Mouse (Mus musculus) heart, embryonic 13.5 days (tissue): ENCODE measurements at regions not wholly inside any gene's neighbourhood (a gene's known extent, or its start where the extent isn't known, plus 50 kb on each side); places are given as distances from the start of the nearest gene placed in this dataset.

Experiments used
- ATAC-seq: fragments of 200-750 bp; cut with Nextera tagmentation; 2 replicates; pipeline ENCODE4 v1.8.0; 2017; ENCODE audit warnings: moderate TSS enrichment; ENCODE audit not compliant: insufficient number of reproducible peaks, low FRiP score, low TSS enrichment; ENCODE audit errors: extremely low read depth
- H3K27ac ChIP-seq: fragments of 300-500 bp; sonication (generic); replicated peaks from 2 replicates; pipeline ENCODE4 v1.5.1; 2015; ENCODE audit warnings: moderate library complexity, mild to moderate bottlenecking, inconsistent platforms
- H3K27me3 ChIP-seq: fragments of 300-500 bp; sonication (generic); replicated peaks from 2 replicates; pipeline ENCODE4 v1.6.1; 2015; ENCODE audit warnings: mild to moderate bottlenecking, inconsistent platforms
- H3K36me3 ChIP-seq: fragments of 300-500 bp; sonication (generic); 2 replicates; pipeline ENCODE4 v1.6.1; 2015; ENCODE audit warnings: mild to moderate bottlenecking, inconsistent platforms
- H3K4me1 ChIP-seq: fragments of 300-500 bp; sonication (generic); 2 replicates; pipeline ENCODE4 v1.6.1; 2015; ENCODE audit warnings: inconsistent platforms
- H3K4me2 ChIP-seq: fragments of 300-500 bp; sonication (generic); 2 replicates; pipeline ENCODE4 v1.6.1; 2015; ENCODE audit warnings: inconsistent platforms, mild to moderate bottlenecking, moderate library complexity
- H3K4me3 ChIP-seq: fragments of 300-500 bp; sonication (generic); 2 replicates; pipeline ENCODE4 v1.5.1; 2015; ENCODE audit warnings: moderate library complexity, mild to moderate bottlenecking, inconsistent platforms
- H3K9ac ChIP-seq: fragments of 300-500 bp; sonication (generic); 2 replicates; pipeline ENCODE4 v1.6.1; 2015; ENCODE audit warnings: inconsistent platforms, mild to moderate bottlenecking, moderate library complexity
- H3K9me3 ChIP-seq: fragments of 300-500 bp; sonication (generic); 2 replicates; pipeline ENCODE4 v1.6.1; 2016; ENCODE audit warnings: inconsistent platforms
- WGBS: fragments of 180-500 bp; shearing (Covaris S2); methylation state at CpG from one replicate; pipeline ENCODE4 v1.1.7; 2015; ENCODE audit warnings: mixed read lengths; 5-methylcytosine and 5-hydroxymethylcytosine counted together

DNA sequence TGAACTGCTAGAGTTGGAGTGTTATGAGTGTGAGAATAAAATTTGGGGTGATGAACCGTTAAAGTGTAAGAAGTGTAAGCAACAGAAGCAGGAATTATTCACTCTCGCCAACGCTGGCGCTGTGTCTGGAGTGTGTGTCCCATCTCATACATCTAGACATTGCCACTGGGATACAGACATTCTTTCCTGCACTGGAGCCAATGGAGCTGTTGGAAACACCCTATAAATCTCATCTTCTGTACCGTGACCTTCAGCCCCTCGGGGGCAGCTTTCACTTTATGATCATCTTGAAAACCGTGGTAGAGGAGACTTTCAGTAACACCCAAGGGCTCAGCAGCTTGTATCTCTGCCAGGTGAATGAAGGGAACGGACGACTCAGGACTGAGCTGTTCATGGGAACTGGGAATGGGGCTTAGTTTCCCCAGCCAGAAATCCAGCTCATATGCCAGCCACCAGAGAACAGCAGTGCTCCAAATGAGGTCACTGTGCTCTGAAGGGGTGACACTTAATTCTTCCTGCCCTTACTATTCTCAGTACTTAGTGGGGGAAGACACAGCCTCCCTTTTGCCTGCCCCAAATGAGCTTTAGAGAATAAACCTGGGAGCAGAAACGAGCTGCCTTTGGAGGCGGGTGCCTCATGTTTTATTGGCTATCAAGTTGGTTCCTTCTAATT is 293.6 kb downstream of the Slc4a3 start:
- Histone ChIP-seq H3K36me3 (no peaks in the 10 kb centered on the region), H3K27me3 (no peaks in the 10 kb centered on the region), H3K9ac (no peak overlapping the region), H3K27ac (no peak overlapping the region), H3K4me3 (no peak overlapping the region), H3K4me2 (no peak overlapping the region), H3K9me3 (no peaks in the 10 kb centered on the region), H3K4me1 (no peaks in the 10 kb centered on the region)
- no peak for ATAC-seq
- WGBS, result 72% methylated on average over 11 of the region's 11 CpGs

DNA sequence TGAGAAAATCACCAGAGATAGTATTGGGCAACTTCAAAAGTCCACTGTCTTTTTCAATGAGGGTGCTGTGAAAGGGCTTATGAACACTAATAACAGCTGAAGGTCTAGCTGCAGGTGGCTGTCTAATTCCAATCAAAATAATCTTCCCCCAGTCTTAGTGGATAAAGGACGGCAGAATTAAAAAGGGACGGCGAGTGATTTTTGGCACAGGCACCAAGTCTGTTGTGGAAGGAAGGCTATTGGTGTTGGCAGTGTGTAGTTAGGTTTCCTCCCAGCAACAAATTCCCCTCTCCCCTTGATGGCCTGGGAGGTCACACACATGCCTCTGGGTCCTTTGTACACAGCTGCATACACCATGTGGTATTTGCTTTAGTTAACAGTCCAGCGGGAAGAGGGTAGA is 296.3 kb downstream of the Slc4a3 start:
- Histone ChIP-seq H3K36me3 (no peaks in the 10 kb centered on the region), H3K9me3 (no peaks in the 10 kb centered on the region), H3K4me1 (no peaks in the 10 kb centered on the region), H3K9ac (no peak overlapping the region), H3K27me3 (no peaks in the 10 kb centered on the region), H3K27ac (no peak overlapping the region), H3K4me3 (no peak overlapping the region), H3K4me2 (no peak overlapping the region)
- WGBS, result 62% methylated on average over 4 of the region's 4 CpGs
- ATAC-seq, result no peak

DNA sequence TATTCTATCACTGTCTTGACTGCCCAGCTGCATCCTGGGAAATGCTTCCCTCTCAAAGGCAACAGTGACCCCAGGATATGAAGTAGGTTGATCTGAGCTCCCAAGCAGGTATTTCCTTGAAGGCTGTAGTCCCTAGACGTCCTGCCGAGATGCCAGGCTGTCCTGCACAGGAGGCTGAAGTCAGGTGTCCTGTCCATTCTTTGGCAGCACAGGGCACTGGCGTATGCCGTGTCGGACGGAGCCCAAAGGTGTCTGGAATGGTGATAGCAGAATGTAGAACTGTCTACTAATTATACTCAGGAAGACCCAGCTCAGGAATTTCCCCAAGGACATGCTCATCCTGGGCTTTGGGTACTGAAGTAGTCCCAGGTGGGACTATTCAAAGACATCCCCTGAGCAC is 297.3 kb downstream of the Slc4a3 start:
- Histone ChIP-seq H3K9me3 (no peaks in the 10 kb centered on the region), H3K36me3 (no peaks in the 10 kb centered on the region), H3K27me3 (no peaks in the 10 kb centered on the region), H3K4me3 (no peak overlapping the region), H3K4me2 (no peak overlapping the region), H3K27ac (no peak overlapping the region), H3K9ac (no peak overlapping the region), H3K4me1 (no peaks in the 10 kb centered on the region)
- WGBS, result 87% methylated on average over 6 of the region's 6 CpGs
- ATAC-seq, result no peak

GRCm38 (mm10) chr1:75844123-75844522 is 298.1 kb downstream of the Slc4a3 start:
- Histone ChIP-seq H3K36me3 (no peaks in the 10 kb centered on the region), H3K4me1 (no peaks in the 10 kb centered on the region), H3K9me3 (no peaks in the 10 kb centered on the region), H3K27me3 (no peaks in the 10 kb centered on the region), H3K4me3 (no peak overlapping the region), H3K9ac (no peak overlapping the region), H3K4me2 (no peak overlapping the region), H3K27ac (no peak overlapping the region)
- ATAC-seq, result no peak
- WGBS, result 75% methylated on average over 10 of the region's 10 CpGs

- Histone ChIP-seq H3K9ac (no peak overlapping the region), H3K36me3 (no peaks in the 10 kb centered on the region), H3K4me1 (no peaks in the 10 kb centered on the region), H3K27ac (no peak overlapping the region), H3K27me3 (no peaks in the 10 kb centered on the region), H3K4me2 (no peak overlapping the region), H3K9me3 (no peaks in the 10 kb centered on the region), H3K4me3 (no peak overlapping the region)
- WGBS, result 76% methylated on average over 4 of the region's 4 CpGs
- ATAC-seq, result no peak
Observed at GRCm38 (mm10) chr1:75844529-75844928, 298.5 kb downstream of the Slc4a3 start.

- Histone ChIP-seq H3K4me2 (no peak overlapping the region), H3K4me1 (no peaks in the 10 kb centered on the region), H3K4me3 (no peak overlapping the region), H3K27me3 (no peaks in the 10 kb centered on the region), H3K27ac (no peak overlapping the region), H3K9me3 (no peaks in the 10 kb centered on the region), H3K36me3 (no peaks in the 10 kb centered on the region), H3K9ac (no peak overlapping the region)
- no peak for ATAC-seq
- 34% methylated on average over 7 of the region's 7 CpGs for WGBS
Observed at GRCm38 (mm10) chr1:75844981-75845380, 298.9 kb downstream of the Slc4a3 start.

DNA sequence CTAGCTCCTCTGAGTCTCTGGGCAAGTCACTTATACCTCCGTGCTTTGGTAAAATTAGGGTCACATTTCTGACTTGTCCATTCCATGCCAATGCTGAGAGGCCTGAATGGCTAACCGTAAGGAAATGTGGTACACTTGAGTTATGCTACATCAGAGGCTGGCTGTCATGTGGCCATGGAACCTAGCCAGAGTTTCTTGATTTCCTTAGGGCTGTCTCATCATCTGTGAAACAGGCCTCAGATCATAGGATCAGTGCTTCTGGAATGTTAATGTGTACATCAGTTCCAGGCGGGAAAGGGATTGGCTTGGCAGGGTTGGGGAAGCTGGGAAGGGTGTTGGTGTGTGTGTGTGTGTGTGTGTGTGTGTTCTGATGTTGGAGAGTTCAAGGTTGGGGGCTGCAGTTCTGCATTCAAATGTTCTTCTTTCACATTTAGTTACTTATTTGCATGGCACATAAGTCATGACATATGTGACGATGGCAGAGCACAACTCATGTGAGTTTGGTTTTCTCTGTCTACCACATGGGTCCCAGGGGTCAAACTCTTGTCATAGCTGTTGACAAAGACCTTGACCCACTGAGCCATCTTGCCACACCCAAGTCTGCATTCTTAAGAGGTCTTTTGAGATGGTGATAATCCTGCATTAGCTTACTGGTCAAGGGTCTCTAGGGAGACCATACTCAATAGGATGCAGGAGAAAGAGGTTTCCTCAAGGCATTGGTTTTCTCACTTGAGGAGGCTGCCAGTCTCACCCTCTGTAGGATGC is 299.9 kb downstream of the Slc4a3 start:
- H3K27me3 ChIP-seq, result no peaks in the 10 kb centered on the region
- 80% methylated on average over 4 of the region's 4 CpGs for WGBS
- no peak overlapping the region for H3K27ac ChIP-seq

DNA sequence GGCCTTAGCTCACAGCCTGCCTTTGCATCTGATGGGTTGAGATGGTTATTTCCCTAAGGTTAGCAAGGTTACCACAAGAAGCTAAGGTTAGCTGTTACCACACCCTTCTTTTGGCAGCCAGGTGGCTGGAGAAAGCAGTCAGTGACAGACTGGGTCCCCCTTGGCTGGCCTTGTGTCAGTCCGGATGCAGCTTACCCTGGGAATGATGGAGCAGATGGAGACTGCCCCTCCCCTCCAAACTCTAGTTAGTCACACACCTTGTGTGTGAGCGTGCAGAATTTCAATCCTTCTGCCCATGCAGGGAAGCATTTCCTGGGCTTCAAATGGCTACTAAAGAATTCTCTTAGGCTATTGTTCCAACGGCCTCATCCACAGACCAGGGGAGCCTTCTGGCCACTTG is 301.6 kb downstream of the Slc4a3 start:
- Histone ChIP-seq H3K4me1 (no peaks in the 10 kb centered on the region), H3K27ac (no peak overlapping the region), H3K9me3 (no peaks in the 10 kb centered on the region), H3K4me3 (no peak overlapping the region), H3K36me3 (no peaks in the 10 kb centered on the region), H3K27me3 (no peaks in the 10 kb centered on the region), H3K4me2 (no peak overlapping the region), H3K9ac (no peak overlapping the region)
- WGBS, result 76% methylated on average over 3 of the region's 3 CpGs
- no peak; the same call in 1 of the 2 replicates for ATAC-seq

More for the DNA sequence above, 299.9 kb downstream of the Slc4a3 start:
- Histone ChIP-seq H3K4me1 (no peaks in the 10 kb centered on the region), H3K9ac (no peak overlapping the region), H3K4me3 (no peak overlapping the region), H3K4me2 (no peak overlapping the region), H3K9me3 (no peaks in the 10 kb centered on the region), H3K36me3 (no peaks in the 10 kb centered on the region)
- no peak for ATAC-seq

DNA sequence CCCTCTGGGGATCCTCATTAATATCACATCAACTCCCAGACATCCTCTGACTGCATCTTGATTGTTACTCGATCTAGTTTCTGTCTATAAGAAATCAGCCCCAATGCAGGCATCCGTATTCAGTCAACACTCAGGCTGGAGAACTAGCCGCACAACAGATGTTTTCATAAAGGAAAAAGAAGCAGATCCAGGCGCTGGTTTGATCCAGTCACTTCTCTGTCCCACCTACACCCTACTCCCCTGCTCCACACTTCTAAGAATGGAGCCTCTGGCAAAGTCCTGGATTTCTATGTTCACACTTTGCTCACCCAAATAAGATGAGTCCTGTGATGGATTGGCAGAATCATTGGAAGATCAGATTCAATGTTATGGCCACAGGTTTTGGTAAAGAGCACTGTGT is 302.4 kb downstream of the Slc4a3 start:
- no peaks in the 10 kb centered on the region for H3K27me3 ChIP-seq
- ATAC-seq, result no peak
- H3K4me1 ChIP-seq, result no peaks in the 10 kb centered on the region
- WGBS, result 70% methylated on average over 4 of the region's 4 CpGs
- no peak overlapping the region for H3K27ac ChIP-seq
- H3K9ac ChIP-seq, result no peak overlapping the region
- H3K36me3 ChIP-seq, result no peaks in the 10 kb centered on the region
- H3K4me2 ChIP-seq, result no peak overlapping the region
- H3K4me3 ChIP-seq, result no peak overlapping the region
- no peaks in the 10 kb centered on the region for H3K9me3 ChIP-seq

GRCm38 (mm10) chr1:75850131-75850530 is 304.1 kb downstream of the Slc4a3 start:
- no peaks in the 10 kb centered on the region for H3K27me3 ChIP-seq
- H3K9me3 ChIP-seq, result no peaks in the 10 kb centered on the region
- no peak for ATAC-seq
- H3K27ac ChIP-seq, result no peak overlapping the region
- no peaks in the 10 kb centered on the region for H3K36me3 ChIP-seq
- no peak overlapping the region for H3K9ac ChIP-seq
- no peaks in the 10 kb centered on the region for H3K4me1 ChIP-seq
- H3K4me2 ChIP-seq, result no peak overlapping the region
- no peak overlapping the region for H3K4me3 ChIP-seq
- 79% methylated on average over 4 of the region's 4 CpGs for WGBS

DNA sequence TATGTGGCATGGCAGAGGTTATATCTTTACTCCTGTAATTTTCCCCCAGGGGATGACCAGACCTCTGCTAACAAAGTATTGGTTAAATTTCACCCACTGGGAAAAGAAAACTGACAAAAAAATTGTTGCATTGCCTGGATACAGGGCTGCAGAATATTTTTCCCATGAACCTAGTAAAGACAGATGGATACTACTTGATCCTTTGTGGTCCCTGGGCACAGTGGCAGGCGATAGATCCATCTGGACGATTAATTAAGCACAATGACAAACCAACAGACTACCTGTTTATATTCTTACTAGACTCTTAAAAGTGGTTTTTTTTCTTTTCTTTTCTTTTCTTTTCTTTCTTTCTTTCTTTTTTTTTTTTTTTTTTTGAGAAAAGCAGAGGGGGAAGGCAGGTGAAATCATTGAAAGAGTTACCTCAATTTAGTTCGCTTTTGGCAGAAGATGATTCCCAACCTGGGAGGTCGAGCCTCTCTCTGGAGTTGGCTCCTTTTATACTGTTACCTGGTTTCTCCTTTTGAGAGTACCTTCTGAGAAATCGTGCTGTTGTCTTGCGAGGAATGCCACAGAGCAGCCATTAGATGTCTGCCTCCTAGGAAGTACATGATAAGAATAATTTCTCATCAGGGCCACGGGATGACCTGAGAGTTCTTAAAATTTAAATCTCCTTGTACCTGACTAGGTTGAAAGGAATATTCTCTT is 312.6 kb downstream of the Slc4a3 start:
- WGBS, result 78% methylated on average over 7 of the region's 7 CpGs
- no peak for ATAC-seq
- no peak overlapping the region for H3K27ac ChIP-seq

More for the DNA sequence above, 312.6 kb downstream of the Slc4a3 start:
- Histone ChIP-seq H3K4me2 (no peak overlapping the region), H3K36me3 (no peaks in the 10 kb centered on the region), H3K9ac (no peak overlapping the region), H3K27me3 (no peaks in the 10 kb centered on the region), H3K4me1 (no peaks in the 10 kb centered on the region), H3K4me3 (no peak overlapping the region), H3K9me3 (no peaks in the 10 kb centered on the region)
